Mouse (Mus musculus) adrenal gland, adult 8-10 months (tissue): ENCODE results near the gene Rfx2. TPM values are rescaled to one million over a fixed set of nuclear protein-coding genes. Genes with fewer than 3 reads are reported as not detected.

ENCODE experiments used
- DNase-seq: peaks from one replicate; pipeline ENCODE4 v3.0.0; 2022
- total RNA-seq, 4 experiments: library from RNA; stranded (reverse); gene quantifications; 2 replicates each; pipeline ENCODE4 v1.2.4; 2022

The Rfx2 gene
- 1 to 10 TPM; 5.5 to 9.5 (median 6.8) TPM for total RNA-seq

DNA sequence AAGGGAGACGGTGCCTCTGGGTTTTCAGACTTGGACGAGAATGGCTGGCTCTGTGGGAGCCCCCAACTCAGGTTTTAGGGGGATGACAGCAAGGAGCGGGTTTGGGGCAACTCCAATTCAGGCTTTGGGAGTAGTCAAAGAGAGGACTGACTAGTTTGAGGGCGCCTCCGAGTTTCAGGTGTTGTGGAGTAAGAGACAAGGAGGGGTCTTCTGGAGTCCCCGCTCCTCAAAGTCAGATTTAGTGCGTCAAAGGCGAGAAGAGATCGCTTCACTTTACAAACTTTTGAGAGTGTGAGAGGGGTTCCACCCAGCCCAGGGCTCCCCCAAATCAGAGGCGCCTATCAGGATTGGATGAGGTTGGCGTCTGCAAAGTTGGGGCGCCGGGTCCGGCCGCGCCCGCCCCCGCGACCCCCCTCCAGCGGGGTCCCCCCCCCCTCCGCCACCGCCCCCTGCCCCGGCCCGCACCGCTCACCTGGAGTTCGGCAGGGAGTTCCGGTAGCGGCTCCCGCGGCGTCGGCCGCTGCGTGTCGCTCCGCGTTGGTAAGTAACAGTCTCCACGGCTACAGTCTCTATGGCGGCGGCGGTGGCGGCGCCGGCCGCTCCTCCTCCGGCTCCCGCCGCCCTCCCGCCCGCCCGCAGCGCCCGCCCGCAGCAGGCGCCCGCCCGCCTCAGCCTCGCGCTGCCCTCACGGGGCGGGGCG is at the start of gene Rfx2:
Rfx2 (minus strand) TSS at position 603 of the 700 bp plus-strand sequence.
- DNase-seq, result no peak

DNA sequence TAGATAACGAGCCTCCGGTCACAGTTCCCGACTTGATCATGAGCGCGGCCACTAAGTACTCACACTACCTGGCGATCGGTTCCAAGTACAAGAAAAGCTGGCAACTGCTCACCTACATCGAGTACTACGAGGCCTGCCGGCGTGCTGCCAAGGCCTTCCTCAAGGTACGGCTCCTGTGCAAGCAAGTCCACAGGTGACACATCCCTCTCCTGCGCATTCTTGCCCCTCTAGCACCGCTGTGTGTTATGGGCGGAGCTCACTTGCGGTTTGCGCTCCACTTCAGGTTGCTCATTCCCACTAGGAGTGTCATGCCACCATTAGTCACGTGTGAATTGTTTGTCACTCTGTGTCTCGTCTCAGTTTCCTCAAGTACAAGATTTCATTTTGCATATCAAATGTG is 46.6 kb upstream of the Rfx2 start:
- no peak for DNase-seq

DNA sequence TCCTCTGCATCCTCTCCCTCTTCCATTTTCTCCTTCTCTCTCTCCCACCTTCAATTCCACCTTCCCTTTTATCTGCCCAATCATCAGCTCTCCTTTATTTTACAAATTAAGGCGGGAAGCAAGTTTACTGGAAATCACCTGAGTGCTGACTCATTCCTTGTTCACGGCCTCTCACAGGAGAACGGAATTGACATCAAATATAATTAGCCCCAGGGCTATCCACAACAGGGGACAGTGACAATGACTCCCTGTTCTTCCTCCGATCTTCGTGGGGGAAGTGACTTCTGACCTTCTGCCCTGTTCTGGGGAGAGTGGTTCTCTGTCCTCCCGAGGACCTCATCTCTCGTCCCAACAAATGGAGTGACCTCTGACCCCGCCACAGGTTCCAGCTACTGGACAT is 46.2 kb upstream of the Rfx2 start:
- no peak for DNase-seq

- DNase-seq, result no peak
Observed at GRCm38 (mm10) chr17:56876465-56876864, 45.7 kb upstream of the Rfx2 start.

DNA sequence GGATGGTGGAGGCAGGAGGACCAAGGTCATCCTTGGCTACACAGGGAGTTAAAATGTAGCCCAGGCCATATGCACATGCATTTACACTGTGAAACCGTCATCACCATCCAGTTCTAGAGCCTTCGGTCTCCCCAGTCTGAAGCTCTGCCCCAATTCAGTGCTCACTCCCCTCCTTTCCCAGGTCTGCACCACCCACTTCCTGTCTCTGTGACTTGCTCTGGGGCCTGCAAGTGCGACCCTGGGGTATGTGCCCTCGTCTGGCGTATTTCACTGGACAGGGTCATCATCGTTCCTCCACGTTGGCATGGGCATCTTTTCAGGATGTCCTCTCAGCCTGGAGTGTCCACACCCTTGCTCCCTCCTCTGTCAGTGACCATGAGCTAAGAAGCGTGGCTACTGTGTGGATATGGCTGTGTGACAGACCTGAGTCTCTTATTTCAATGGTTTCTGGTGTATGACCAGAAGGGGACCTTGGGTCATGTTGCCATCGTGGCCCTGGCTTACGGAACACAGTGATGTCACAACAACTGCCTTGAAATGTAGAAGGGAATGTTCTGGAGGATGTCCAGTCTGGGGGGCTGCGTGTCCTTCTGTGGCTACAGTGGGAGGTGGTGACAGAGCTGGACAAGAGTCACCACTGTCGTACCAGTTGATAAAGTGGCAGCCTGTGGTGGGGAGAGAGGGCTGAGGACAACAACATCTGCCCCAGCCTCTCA is 44.3 kb upstream of the Rfx2 start, which contains the start of gene 1700061G19Rik:
1700061G19Rik (plus strand) TSS at position 542 of the 716 bp plus-strand sequence.
- peak; percentile 58 for DNase-seq

DNA sequence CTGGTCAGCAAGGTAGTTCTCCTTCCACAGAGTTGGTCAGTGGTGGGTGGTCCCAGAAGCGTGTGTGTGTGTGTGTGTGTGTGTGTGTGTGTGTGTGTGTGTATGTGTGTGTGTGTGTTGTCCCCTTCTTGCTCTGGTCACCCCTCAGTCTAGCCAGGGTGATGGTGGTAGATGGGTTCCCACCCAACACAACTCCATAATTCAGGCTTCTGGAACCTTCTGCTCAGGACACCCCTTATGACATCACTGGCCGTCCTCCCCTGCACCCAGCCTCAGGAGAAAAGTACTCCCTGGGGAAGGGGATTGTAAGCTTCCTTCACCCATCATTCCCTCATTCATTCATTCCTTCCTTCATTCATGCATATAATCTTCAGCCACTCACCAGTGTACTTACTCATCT is 43.4 kb upstream of the Rfx2 start, which contains the start of gene Acsbg2:
Acsbg2 (minus strand) TSS at position 211 of the 400 bp plus-strand sequence.
- no peak for DNase-seq

DNA sequence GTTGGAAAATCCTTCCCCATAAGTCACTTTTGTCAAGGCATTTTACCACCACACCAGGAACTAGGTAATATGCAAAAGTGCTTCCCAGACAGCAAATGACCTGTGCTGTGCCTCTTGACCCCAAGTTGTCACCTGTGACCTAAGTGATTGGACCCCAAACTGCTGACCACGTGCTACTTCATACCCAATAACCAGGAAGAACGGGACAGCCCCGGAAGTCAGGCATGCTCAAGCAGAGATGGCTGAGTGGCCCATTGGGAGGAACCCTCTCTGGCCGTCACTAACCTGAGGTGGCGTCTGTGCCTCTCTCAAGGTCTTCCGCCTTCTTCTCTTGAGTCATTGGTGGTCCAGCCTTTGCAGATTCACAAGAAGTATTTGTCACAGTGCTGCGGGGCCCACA is 41.7 kb upstream of the Rfx2 start:
- DNase-seq, result no peak

GRCm38 (mm10) chr17:56871767-56872166 is 41.0 kb upstream of the Rfx2 start:
- no peak for DNase-seq

DNA sequence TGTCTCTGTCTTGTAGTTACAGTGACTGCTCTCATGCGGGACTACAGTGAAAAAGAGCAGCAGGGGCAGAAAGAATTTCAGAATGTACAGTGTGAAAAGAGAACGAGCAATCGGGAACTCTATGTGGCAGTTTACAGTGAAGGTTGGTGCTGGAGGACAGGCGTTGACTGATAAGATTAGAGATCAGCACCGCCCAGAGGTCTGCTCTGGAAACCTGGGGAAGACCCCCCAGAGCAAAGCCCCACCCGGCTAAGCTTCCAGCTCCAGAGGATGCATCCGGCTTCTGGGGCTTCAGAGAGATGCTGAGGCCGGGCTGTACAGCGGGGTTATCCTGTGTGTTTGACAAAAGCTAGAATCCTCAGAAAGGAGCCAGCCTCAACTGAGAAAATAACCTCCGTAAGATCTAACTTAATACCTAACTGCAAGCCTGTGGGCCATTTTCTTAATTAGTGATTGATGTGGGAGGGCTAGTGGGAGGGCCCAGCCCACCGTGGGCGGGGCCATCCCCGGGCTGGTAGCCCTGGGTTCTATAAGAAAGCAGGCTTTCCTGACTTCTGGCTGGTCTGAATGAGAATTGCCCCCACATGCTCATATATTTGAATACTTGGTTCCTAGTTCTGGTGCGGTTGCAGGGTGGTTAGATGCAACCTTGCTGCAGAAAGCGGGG is 39.6 kb upstream of the Rfx2 start:
- no peak for DNase-seq

DNA sequence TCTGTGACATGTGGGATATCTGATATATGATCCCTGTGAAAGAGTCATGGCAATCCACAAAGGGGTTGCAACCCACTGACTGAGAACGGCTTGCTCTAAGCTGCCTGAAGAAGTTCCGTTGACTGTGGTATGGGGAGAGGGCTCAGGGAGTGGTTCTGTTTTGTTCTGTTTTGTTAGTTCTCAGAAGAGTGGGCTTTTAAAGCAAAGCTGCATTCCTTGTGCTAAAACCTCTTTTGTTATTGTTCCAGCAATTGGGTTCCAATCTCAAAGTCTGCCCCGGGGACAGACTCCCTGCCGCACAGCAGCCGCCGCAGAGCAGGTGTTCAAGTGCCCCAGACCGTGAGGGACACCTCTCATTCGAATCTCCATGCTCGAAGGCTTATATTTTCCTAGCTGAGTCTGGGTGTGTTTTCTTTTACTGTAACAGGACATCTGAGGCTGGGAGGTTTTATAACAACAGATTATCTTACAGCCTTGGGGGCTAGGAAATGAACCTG is 38.7 kb upstream of the Rfx2 start:
- DNase-seq, result no peak

DNA sequence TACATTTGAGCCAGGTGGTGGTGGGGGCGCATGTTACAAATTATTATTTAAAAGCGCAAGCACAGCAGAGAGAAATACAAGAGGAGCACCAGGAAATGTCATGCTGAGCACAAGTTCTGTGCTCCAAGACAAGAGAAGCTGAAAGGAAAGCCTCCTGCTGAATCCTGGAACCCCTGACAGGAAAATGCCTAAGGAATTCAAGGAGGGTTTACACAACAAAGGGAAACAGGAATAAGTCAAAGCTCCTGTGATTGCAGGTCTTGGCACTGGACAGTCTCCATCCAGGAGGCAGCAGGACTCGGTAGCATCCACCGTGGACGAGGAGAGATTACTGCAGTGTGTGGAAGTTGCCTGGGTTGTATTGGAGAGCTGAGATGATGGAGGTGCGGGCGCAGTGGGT is 35.3 kb upstream of the Rfx2 start:
- no peak for DNase-seq

DNA sequence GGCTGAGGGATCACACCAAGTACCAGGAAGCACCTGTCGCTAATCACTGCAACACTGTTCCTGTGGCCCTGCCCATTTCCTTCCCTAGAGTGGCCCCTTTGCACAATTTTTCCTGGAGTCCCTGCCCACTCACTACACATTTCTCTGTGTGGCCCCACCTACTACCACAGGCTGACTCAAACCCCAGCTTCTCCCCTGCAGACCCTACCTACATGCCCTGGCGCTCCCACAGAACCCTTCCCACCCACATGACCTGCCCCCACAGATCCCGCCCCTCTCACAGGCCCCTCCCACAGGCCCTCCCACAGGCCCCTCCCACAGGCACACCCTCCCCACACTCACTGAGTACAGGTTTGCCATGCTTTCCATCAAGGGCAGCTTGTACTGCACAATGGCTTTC is 30.4 kb upstream of the Rfx2 start:
- no peak for DNase-seq

GRCm38 (mm10) chr17:56858922-56859321 is 28.1 kb upstream of the Rfx2 start:
- no peak for DNase-seq

DNA sequence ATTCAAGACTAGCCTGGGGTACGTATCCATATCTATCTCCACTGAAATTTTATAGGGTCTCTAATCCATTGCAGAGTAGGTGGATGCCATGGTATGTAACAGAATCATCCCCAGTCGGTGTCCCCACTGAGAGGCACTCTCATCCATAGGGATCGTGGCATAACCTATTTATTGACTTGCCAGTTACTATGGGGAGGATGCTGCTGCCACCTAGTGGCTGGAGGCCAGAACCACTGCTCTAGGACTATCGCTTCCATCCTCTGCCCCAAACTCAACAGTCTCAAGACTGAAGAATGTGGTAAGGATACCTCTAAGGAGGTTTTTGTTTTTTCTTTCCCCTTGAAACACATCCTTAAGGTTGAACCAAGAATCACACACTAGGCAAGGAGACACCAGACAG is 27.4 kb upstream of the Rfx2 start:
- peak; percentile 46 for DNase-seq

DNA sequence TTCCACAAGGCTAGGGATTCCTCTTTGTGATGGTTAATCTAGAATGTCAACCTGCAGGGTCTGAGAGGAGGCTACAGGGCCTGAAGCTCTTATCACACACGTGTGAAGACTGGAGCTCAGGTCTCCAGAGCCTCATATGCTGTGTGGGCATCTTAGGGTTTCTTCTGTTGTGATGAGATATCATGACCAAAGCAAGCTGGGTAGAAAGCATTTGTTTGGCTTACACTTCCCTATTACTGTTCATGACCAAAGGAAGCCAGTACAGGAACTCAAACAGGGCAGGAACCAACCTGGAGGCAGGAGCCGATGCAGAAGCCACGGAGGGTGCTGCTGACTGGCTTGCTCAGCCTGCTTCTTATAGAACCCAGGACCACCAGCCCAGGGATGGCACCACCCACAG is 24.6 kb upstream of the Rfx2 start:
- DNase-seq, result no peak

GRCm38 (mm10) chr17:56851167-56851566 is 20.4 kb upstream of the Rfx2 start:
- no peak for DNase-seq

GRCm38 (mm10) chr17:56849710-56850109 is 18.9 kb upstream of the Rfx2 start:
- no peak for DNase-seq

- no peak for DNase-seq
Observed at GRCm38 (mm10) chr17:56848785-56849184, 18.0 kb upstream of the Rfx2 start.

DNA sequence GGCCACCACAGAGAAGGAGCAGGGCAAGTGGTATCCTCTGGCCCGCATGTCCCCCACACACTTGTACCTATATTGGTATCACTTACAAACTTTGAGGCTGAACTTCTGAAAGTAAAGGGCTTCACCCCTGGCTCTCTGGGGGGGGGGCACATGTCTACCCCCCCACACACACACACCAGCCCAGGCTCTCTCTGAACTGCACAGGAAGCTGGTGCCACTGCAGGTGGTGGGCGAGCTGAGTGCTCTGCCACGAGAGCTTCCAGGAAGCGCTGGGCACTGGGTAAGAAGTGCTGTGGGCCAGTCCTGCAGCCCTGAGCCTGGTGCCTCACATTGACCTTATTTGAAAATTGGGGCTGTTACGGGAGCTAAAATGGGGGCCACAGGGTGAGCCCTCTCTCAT is 12.9 kb upstream of the Rfx2 start:
- no peak for DNase-seq

- DNase-seq, result no peak
Observed at GRCm38 (mm10) chr17:56842173-56842572, 11.4 kb upstream of the Rfx2 start.

GRCm38 (mm10) chr17:56840524-56840923 is 9.7 kb upstream of the Rfx2 start:
- DNase-seq, result no peak

- DNase-seq, result no peak
Observed at GRCm38 (mm10) chr17:56836336-56836735, 5.5 kb upstream of the Rfx2 start.

GRCm38 (mm10) chr17:56833381-56833780 is 2.6 kb upstream of the Rfx2 start:
- no peak for DNase-seq
